Mouse (Mus musculus): ENCODE results near the gene Fam160a1. TPM values are rescaled to one million over a fixed set of nuclear protein-coding genes. Genes with fewer than 3 reads are reported as not detected.

The Fam160a1 gene
- total RNA-seq, 2 experiments from 2014 or later: not detected

- ATAC-seq (replicated peaks; ENCODE audit: low FRiP score, poor library complexity, severe bottlenecking): no peak
Observed at GRCm38 (mm10) chr3:85649176-85649575, 167.9 kb downstream of the Fam160a1 start.

- ATAC-seq (replicated peaks; ENCODE audit: low FRiP score, poor library complexity, severe bottlenecking): no peak
Observed at GRCm38 (mm10) chr3:85645517-85646004, 171.5 kb downstream of the Fam160a1 start.

DNA sequence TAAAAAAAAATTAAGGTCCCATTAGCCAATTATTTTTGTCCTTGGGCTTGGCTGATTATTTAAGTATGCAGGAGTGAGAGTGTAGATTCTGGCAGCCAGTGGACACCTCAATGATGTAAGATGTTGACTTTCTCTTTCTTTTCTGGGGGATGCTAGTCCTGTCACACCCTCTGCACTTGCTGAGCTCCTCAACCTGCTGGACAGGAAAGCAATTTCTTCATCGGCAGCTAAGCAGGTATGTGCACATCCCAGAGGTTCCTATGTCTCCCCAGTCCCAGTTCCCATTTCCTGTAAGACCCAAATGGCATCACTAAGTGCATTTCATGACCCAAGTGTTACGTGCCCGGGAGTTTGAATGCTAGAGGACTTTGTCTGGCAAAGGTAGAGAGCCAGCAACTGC lies 172.3 kb downstream of the Fam160a1 start:
- ATAC-seq (replicated peaks; ENCODE audit: low FRiP score, poor library complexity, severe bottlenecking): no peak

DNA sequence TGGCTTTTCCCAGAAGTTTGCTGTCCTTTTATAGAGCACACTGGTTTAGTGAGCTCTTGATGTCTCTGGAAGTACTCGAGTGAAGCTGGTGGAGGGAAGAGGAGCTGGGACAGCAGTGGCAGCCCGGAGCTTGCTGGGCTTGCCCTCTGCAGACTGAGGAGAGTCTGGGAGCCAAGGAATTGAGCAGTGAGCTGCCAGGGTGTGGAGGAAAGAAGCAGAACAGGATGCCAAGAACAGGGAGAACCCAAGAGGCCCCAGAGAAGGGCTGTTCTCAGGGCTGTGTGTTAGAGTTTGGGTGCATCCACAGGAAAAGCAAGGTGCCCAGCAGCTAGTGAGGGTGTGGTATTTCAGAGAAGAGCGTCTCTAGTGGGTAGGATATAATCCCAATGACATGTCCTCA lies 175.3 kb downstream of the Fam160a1 start:
- ATAC-seq (replicated peaks; ENCODE audit: low FRiP score, poor library complexity, severe bottlenecking): no peak

GRCm38 (mm10) chr3:85636716-85637447 lies 180.2 kb downstream of the Fam160a1 start:
- ATAC-seq (replicated peaks; ENCODE audit: low FRiP score, poor library complexity, severe bottlenecking): no peak

DNA sequence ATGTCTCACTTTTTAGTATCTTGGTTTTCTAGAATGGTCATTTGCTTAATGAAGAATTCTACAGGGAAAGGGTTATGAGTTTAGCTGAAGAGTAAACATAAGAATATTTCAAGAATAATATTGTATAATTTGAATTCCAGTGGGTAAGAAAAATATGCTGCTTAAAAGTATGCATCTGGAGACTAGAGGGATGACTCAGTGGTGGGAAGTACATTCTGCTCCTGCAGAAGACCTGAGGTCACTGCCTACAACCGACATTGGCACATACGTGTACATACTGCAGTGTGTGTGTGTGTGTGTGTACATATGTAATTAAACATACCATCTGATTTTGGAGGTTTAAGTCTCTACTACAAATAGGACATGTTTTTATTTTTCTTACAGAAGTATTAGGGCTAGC lies 181.5 kb downstream of the Fam160a1 start:
- no peak for ATAC-seq (replicated peaks; ENCODE audit: low FRiP score, poor library complexity, severe bottlenecking)

- ATAC-seq (replicated peaks; ENCODE audit: low FRiP score, poor library complexity, severe bottlenecking): no peak
Observed at GRCm38 (mm10) chr3:85635126-85635419, 182.0 kb downstream of the Fam160a1 start.

GRCm38 (mm10) chr3:85634389-85635125 lies 182.5 kb downstream of the Fam160a1 start:
- no peak for ATAC-seq (replicated peaks; ENCODE audit: low FRiP score, poor library complexity, severe bottlenecking)

DNA sequence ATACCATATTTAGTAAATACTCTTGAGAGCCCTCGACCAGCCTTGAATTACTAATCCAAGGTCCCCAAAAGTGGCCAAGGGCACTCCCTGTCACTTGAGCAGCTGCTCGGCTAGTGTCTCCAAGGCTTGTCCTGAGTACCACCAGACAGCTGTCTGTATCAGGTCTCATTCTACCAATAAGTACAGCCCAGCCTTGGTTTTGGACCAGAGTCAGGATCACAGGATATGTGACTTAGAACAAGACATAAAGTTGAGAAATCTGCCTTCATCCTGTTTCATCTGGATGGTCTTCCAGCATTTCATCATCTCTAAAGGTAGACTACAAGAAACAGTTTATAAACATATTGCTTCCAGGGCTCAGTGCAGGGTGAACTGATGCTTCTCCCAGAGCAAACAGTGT lies 183.4 kb downstream of the Fam160a1 start:
- no peak for ATAC-seq (replicated peaks; ENCODE audit: low FRiP score, poor library complexity, severe bottlenecking)

GRCm38 (mm10) chr3:85629895-85630510 lies 187.1 kb downstream of the Fam160a1 start:
- no peak for ATAC-seq (replicated peaks; ENCODE audit: low FRiP score, poor library complexity, severe bottlenecking)

- no peak for ATAC-seq (replicated peaks; ENCODE audit: low FRiP score, poor library complexity, severe bottlenecking)
Observed at GRCm38 (mm10) chr3:85619751-85620150, 197.3 kb downstream of the Fam160a1 start.

DNA sequence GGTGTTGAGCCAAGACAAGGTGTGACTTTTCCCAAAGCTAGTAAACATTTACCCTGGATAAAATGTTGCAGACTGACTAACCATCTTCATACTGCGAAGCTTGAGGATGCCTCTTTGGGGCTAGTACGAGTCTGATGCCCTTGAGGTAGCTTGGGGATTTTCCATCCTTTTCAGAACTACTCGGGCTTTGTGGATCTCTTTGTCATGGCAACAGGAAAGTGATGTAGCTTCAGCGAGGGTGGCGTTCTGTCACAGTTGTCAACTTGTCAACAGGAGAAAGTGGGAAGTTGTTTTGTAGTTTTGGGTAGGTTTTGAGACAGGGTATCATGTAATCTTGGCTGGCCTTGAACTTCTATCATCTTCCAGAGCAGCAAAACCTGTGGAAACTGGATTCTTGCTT lies 197.7 kb downstream of the Fam160a1 start:
- no peak for ATAC-seq (replicated peaks; ENCODE audit: low FRiP score, poor library complexity, severe bottlenecking)

GRCm38 (mm10) chr3:85618885-85619284 lies 198.2 kb downstream of the Fam160a1 start:
- ATAC-seq (replicated peaks; ENCODE audit: low FRiP score, poor library complexity, severe bottlenecking): no peak

DNA sequence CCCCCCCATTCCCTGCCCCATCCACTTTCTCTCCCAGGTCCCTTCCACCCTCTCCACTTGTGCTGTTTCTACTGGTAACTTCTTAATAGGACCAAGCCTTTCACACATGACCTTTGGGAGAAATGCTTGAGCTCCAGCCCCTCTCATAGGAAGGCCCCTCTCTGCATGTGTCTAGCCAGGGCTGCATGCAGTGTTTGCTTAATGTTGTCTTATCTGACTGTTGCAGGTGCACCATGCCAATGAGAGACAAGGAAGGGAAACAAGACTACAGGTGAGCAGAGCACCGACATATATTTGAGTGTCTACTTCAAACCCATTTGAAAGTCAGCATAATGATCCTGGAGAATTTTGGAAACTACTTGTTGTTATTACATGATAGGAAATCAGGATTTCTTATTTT lies 200.7 kb downstream of the Fam160a1 start:
- ATAC-seq (replicated peaks; ENCODE audit: low FRiP score, poor library complexity, severe bottlenecking): no peak

Other genes starting within 250 kb of the Fam160a1 start
- 6.1 TPM in 1 of 2 replicates, not detected in the other for gene Gatb, start 243.2 kb downstream of the Fam160a1 start, total RNA-seq (2015; ENCODE audit: low replicate concordance)
- gene Gatb, start 243.2 kb downstream of the Fam160a1 start, total RNA-seq (2017; ENCODE audit: low replicate concordance): 3.9 and 4.6 TPM in 2 replicates
- gene Glt28d2, start 70.2 kb upstream of the Fam160a1 start, total RNA-seq (2015; ENCODE audit: low replicate concordance): not detected in 2 replicates
- not detected in 2 replicates for gene Glt28d2, start 70.2 kb upstream of the Fam160a1 start, total RNA-seq (2017; ENCODE audit: low replicate concordance)
- gene Gm37240, start 70.2 kb upstream of the Fam160a1 start, total RNA-seq (2015; ENCODE audit: low replicate concordance): not detected in 2 replicates
- gene Gm37240, start 70.2 kb upstream of the Fam160a1 start, total RNA-seq (2017; ENCODE audit: low replicate concordance): not detected in 2 replicates
- gene Sh3d19, start 153.8 kb upstream of the Fam160a1 start, total RNA-seq (2015; ENCODE audit: low replicate concordance): 1.7 and 2.7 TPM in 2 replicates
- gene Sh3d19, start 153.8 kb upstream of the Fam160a1 start, total RNA-seq (2017; ENCODE audit: low replicate concordance): 8.2 and 8.9 TPM in 2 replicates
- gene Prss48, start 185.2 kb upstream of the Fam160a1 start, total RNA-seq (2015; ENCODE audit: low replicate concordance): not detected in 2 replicates
- gene Prss48, start 185.2 kb upstream of the Fam160a1 start, total RNA-seq (2017; ENCODE audit: low replicate concordance): not detected in 2 replicates